9 mouse cellular contexts compared by ENCODE assay signal in genomic region chr8:70758616-70759561, GRCm38 (mm10). TPM values are rescaled to one million over a fixed set of nuclear protein-coding genes. Genes with fewer than 3 reads are reported as not detected.
DNase-seq lines count a peak whose midpoint lies in the region; ATAC-seq and TF ChIP-seq lines count a peak whose summit lies in the region.
"Had no signal": no experiment of that assay in that cellular context is flagged by ENCODE, and none has a peak within 500 bp of the region (broad histone marks: within the 10 kb centered on the region; RNA-seq: fewer than 3 reads in every experiment).

No protein-coding gene starts in this region.

- no peak for TF ChIP-seq CTCF in cerebellum, adult 2 months (IDR thresholded peaks at IDR 0.05; ENCODE audit: borderline replicate concordance, insufficient read depth, low read depth, low read length)

- H3K36me3 ChIP-seq in hindbrain, embryonic 14.5 days (replicated peaks; ENCODE audit: control insufficient read depth, insufficient read depth), result peaks cover 29% of the 10 kb centered on the region

- no peaks in the 10 kb centered on the region for H3K9me3 ChIP-seq in hindbrain, embryonic 14.5 days (ENCODE audit: control insufficient read depth, low read length)

- DNase-seq in layer of hippocampus, adult 8-10 months (ENCODE audit: low spot score in 2 of 2), result peak; percentile 36 to 59
- DNase-seq in layer of hippocampus, adult 18-20 months (ENCODE audit: low spot score in 2 of 2), result no peak
- DNase-seq in R1 (ENCODE audit: low read depth, low spot score), result peak; percentile 88
- DNase-seq in cerebellum, adult 2 months, result peak; percentile 47 to 61
- no peak for DNase-seq in hindbrain, embryonic 14.5 days (ENCODE audit: low spot score)
- peak; percentile 84 for DNase-seq in lung, postnatal 36 days
- no peak for DNase-seq in T-cell, adult 2 months (ENCODE audit: low spot score)
- no peak for DNase-seq in spleen, adult 12 weeks (ENCODE audit: low spot score)

- H3K27me3 ChIP-seq in cerebellum, adult 2 months (ENCODE audit: control insufficient read depth, insufficient read depth, low read length), result no peaks in the 10 kb centered on the region
- no peaks in the 10 kb centered on the region for H3K27me3 ChIP-seq in hindbrain, embryonic 14.5 days (ENCODE audit: control insufficient read depth, insufficient read depth, low read length)

- WGBS in cerebellum, adult 2 months, result 15% methylated on average over 19 of the region's 19 CpGs
- WGBS in hindbrain, embryonic 14.5 days, result 68% methylated on average over 19 of the region's 19 CpGs

- peaks cover 35% of the 10 kb centered on the region for H3K4me1 ChIP-seq in cerebellum, adult 2 months (ENCODE audit: control insufficient read depth, insufficient read depth, low read length)
- H3K4me1 ChIP-seq in hindbrain, embryonic 14.5 days (replicated peaks; ENCODE audit: control insufficient read depth, insufficient read depth, low read length), result peaks cover 31% of the 10 kb centered on the region

- H3K27ac ChIP-seq in cerebellum, adult 2 months (ENCODE audit: insufficient read depth, low read length), result no peak overlapping the region
- H3K27ac ChIP-seq in hindbrain, embryonic 14.5 days, result peak overlapping the region; percentile 49; the same call in 1 of the 2 replicates

- no peak for ATAC-seq in hindbrain, embryonic 14.5 days (ENCODE audit: low FRiP score)

- TF ChIP-seq POLR2A in cerebellum, adult 2 months (IDR thresholded peaks at IDR 0.05; ENCODE audit: borderline replicate concordance, insufficient read depth, low read length), result 0 out of 2 replicates have a peak, but pooled peaks have one; percentile 19

- 0 out of 2 replicates have a peak overlapping the region, but pooled peaks have one; percentile 75 for H3K4me2 ChIP-seq in hindbrain, embryonic 14.5 days (replicated peaks)

- no peak overlapping the region for H3K9ac ChIP-seq in hindbrain, embryonic 14.5 days

- H3K4me3 ChIP-seq in cerebellum, adult 2 months (replicated peaks; ENCODE audit: insufficient read depth, low read depth, low read length), result no peak overlapping the region
- H3K4me3 ChIP-seq in hindbrain, embryonic 14.5 days (replicated peaks; ENCODE audit: low read length), result no peak overlapping the region

RNA-seq across cellular contexts. Expression of gene Mpv17l2, which starts 1.9 kb away (rescaled TPM):
- total RNA-seq in layer of hippocampus, adult 8-10 months (2022), result 10 to 100 TPM; 30.3 to 38.5 (median 31.7) TPM
- 10 to 100 TPM; 34.5 to 41.1 TPM for total RNA-seq in layer of hippocampus, adult 18-20 months (2021)
- 81.1 and 83.4 TPM in 2 replicates for polyA plus RNA-seq in cerebellum, adult 2 months (2012; rRNA removed)
- 34.4 and 43.5 TPM in 2 replicates for polyA plus RNA-seq in hindbrain, embryonic 14.5 days (2014; fragmentation: Nextera tagmentation; extraction: Ambion mirVana)

RNA-seq across cellular contexts. Expression of gene Rab3a, which starts 4.4 kb away (rescaled TPM):
- total RNA-seq in layer of hippocampus, adult 8-10 months (2022), result 100 to 1,000 TPM; 732 to 771 (median 756) TPM
- total RNA-seq in layer of hippocampus, adult 18-20 months (2021), result 100 to 1,000 TPM; 814 to 823 TPM
- 1,156 and 1,176 TPM in 2 replicates for polyA plus RNA-seq in cerebellum, adult 2 months (2012; rRNA removed)
- polyA plus RNA-seq in hindbrain, embryonic 14.5 days (2014; fragmentation: Nextera tagmentation; extraction: Ambion mirVana), result 519 and 565 TPM in 2 replicates

RNA-seq across cellular contexts. Expression of gene Pik3r2, which starts 17.6 kb away (rescaled TPM):
- total RNA-seq in layer of hippocampus, adult 8-10 months (2022), result 100 to 1,000 TPM; 145 to 157 (median 153) TPM
- total RNA-seq in layer of hippocampus, adult 18-20 months (2021), result 100 to 1,000 TPM; 158 to 162 TPM
- 150 and 158 TPM in 2 replicates for polyA plus RNA-seq in cerebellum, adult 2 months (2012; rRNA removed)
- 83.0 and 84.6 TPM in 2 replicates for polyA plus RNA-seq in hindbrain, embryonic 14.5 days (2014; fragmentation: Nextera tagmentation; extraction: Ambion mirVana)

RNA-seq across cellular contexts. Expression of gene Pde4c, which starts 35.4 kb away (rescaled TPM):
- total RNA-seq in layer of hippocampus, adult 8-10 months (2022), result 1 to 10 TPM; 1.1 to 2.9 (median 1.5) TPM
- 1 to 10 TPM; 1.0 to 1.3 TPM for total RNA-seq in layer of hippocampus, adult 18-20 months (2021)
- polyA plus RNA-seq in cerebellum, adult 2 months (2012; rRNA removed), result 2.5 and 3.0 TPM in 2 replicates
- 0.21 and 0.32 TPM in 2 replicates for polyA plus RNA-seq in hindbrain, embryonic 14.5 days (2014; fragmentation: Nextera tagmentation; extraction: Ambion mirVana)

RNA-seq across cellular contexts. Expression of gene Gm3336, which starts 40.5 kb away (rescaled TPM):
- total RNA-seq in layer of hippocampus, adult 8-10 months (2022), result not detected
- not detected for total RNA-seq in layer of hippocampus, adult 18-20 months (2021)
- polyA plus RNA-seq in cerebellum, adult 2 months (2012; rRNA removed), result 0.13 TPM in 1 of 2 replicates, not detected in the other
- polyA plus RNA-seq in hindbrain, embryonic 14.5 days (2014; fragmentation: Nextera tagmentation; extraction: Ambion mirVana), result not detected in 2 replicates
- total RNA-seq: layer of hippocampus, postnatal 14 days had no signal

Comparison
In these comparisons a context has a peak if more than half of its experiments do, and no peak if none do; other contexts are left out.
1. DNase-seq: peak in layer of hippocampus, adult 8-10 months (2 of 2), R1 (single experiment), cerebellum, adult 2 months (2 of 2) and lung, postnatal 36 days (single experiment); none in layer of hippocampus, adult 18-20 months (0 of 2), hindbrain, embryonic 14.5 days (single experiment), T-cell, adult 2 months (single experiment) and spleen, adult 12 weeks (single experiment).